Mouse (Mus musculus): ENCODE results near the gene Gm27029.

DNA sequence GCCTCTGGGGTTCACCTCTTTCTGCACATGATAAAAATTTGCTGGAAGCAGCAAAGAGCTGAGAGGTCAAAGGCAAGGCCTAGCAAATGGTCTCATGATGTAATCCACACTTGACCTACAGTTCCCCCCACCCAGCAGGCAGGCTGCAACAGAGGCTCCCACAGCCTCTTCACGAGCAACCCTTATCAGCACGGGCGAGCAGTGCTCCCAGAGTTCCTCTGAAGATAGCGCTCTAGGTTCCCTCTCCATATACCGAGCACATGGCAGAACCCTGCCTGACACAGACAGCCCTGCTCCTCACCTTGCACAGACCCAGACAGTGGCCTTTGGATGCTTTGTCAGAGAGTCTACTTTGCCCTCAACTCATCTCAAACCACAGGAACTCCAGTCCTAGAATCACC is 60.1 kb downstream of the Gm27029 start:
- no peak for TF ChIP-seq POLR2A (IDR thresholded peaks at IDR 0.05; ENCODE audit: low read depth, low read length)
- no peak for TF ChIP-seq CTCF (conservative IDR thresholded peaks at IDR 0.05; ENCODE audit: insufficient read depth, insufficient read length, low read depth, low read length)
